Mouse (Mus musculus) midbrain, embryonic 13.5 days (tissue): ENCODE measurements around the gene Insyn1. TPM values are rescaled to one million over a fixed set of nuclear protein-coding genes. Genes with fewer than 3 reads are reported as not detected.

Experiments
- ATAC-seq: fragments of 200-750 bp; cut with Nextera tagmentation; 2 replicates; pipeline ENCODE4 v1.8.0; 2017; ENCODE audit warnings: mild to moderate bottlenecking, moderate TSS enrichment, moderate library complexity
- H3K27ac ChIP-seq: fragments of 300-500 bp; sonication (generic); 2 replicates; pipeline ENCODE4 v1.5.1; 2015; ENCODE audit warnings: inconsistent platforms, mild to moderate bottlenecking, moderate library complexity
- H3K27me3 ChIP-seq: fragments of 300-500 bp; sonication (generic); 2 replicates; pipeline ENCODE4 v1.6.1; 2015; ENCODE audit warnings: mild to moderate bottlenecking, inconsistent platforms
- H3K36me3 ChIP-seq: fragments of 300-500 bp; sonication (generic); 2 replicates; pipeline ENCODE4 v1.6.1; 2015; ENCODE audit warnings: mild to moderate bottlenecking, inconsistent platforms
- H3K4me1 ChIP-seq: fragments of 300-500 bp; sonication (generic); replicated peaks from 2 replicates; pipeline ENCODE4 v1.6.1; 2015; ENCODE audit warnings: inconsistent platforms
- H3K4me2 ChIP-seq: fragments of 300-500 bp; sonication (generic); replicated peaks from 2 replicates; pipeline ENCODE4 v1.6.1; 2015; ENCODE audit warnings: moderate library complexity, mild to moderate bottlenecking, inconsistent platforms
- H3K4me3 ChIP-seq: fragments of 300-500 bp; sonication (generic); replicated peaks from 2 replicates; pipeline ENCODE4 v1.5.1; 2015; ENCODE audit warnings: mild to moderate bottlenecking, inconsistent platforms
- H3K9ac ChIP-seq: fragments of 300-500 bp; sonication (generic); replicated peaks from 2 replicates; pipeline ENCODE4 v1.6.1; 2015; ENCODE audit warnings: mild to moderate bottlenecking, inconsistent platforms
- H3K9me3 ChIP-seq: fragments of 300-500 bp; sonication (generic); 2 replicates; pipeline ENCODE4 v1.6.1; 2016; ENCODE audit warnings: mild to moderate bottlenecking, inconsistent platforms
- WGBS: fragments of 180-500 bp; shearing (Covaris S2); methylation state at CpG from one replicate; pipeline ENCODE4 v1.1.7; 2015; 5-methylcytosine and 5-hydroxymethylcytosine counted together
- polyA plus RNA-seq: library from polyadenylated mRNA; unstranded; fragments of >200 nt; fragmentation: Nextera tagmentation; extraction: Ambion mirVana; gene quantifications from 2 replicates; pipeline ENCODE4 v1.2.1, GENCODE M21; 2015

The Insyn1 gene
- polyA plus RNA-seq, 1 experiment from 2014 or later = 5.2 TPM

DNA sequence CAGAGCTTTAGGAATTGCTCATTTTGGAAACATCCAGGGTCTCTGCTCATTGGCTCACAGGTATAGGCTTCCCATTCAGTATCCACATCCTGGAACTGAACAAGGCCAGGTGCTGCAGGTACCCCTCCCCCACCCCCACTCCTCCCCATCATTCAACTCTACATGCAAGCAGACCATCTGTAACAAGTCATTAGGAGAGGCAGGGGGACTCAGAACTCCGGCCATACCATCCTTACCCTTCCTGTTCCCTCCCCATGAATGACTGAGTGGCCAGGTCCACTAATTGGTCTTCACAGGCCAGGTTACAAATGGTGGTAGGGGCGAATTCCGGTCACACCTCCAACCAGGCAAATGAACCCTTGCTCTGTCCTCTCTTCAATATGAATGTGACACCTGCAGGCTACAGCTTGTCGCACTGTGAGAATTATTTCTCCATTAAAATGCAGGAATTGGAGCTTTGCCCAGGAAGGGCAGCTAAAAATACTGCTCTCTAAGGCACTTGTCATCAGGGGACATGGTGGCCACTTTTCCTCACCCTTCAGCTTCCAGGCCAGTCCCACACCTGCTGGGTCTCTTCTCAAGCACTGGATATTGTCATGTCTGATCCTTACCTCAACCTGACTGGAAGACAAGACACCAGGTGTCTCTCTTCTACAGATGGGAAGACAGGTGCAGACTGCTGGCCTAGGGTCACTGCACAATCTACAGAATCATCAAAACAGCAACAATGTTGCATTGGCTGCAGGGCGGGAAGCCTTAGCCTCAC lies 32.6 kb downstream of the Insyn1 start:
- Histone ChIP-seq H3K4me1 (peaks cover 10% of the 10 kb centered on the region; the same call in 1 of the 2 replicates), H3K36me3 (peaks cover 21% of the 10 kb centered on the region), H3K4me3 (no peak overlapping the region), H3K4me2 (no peak overlapping the region), H3K9me3 (no peaks in the 10 kb centered on the region), H3K27ac (no peak overlapping the region), H3K9ac (no peak overlapping the region), H3K27me3 (no peaks in the 10 kb centered on the region)
- no peak for ATAC-seq
- WGBS = 87% methylated on average over 5 of the region's 5 CpGs

- 73% methylated on average over 4 of the region's 4 CpGs for WGBS
- no peak overlapping the region for H3K27ac ChIP-seq
- H3K4me1 ChIP-seq = 0 out of 2 replicates have a peak, but pooled peaks cover 4% of the 10 kb centered on the region
- no peak for ATAC-seq
- H3K36me3 ChIP-seq = peaks cover 28% of the 10 kb centered on the region
- H3K4me2 ChIP-seq = no peak overlapping the region
- H3K4me3 ChIP-seq = no peak overlapping the region
- H3K27me3 ChIP-seq = no peaks in the 10 kb centered on the region
- no peaks in the 10 kb centered on the region for H3K9me3 ChIP-seq
- no peak overlapping the region for H3K9ac ChIP-seq
Measured at GRCm38 (mm10) chr9:58521883-58522423, 33.5 kb downstream of the Insyn1 start.

DNA sequence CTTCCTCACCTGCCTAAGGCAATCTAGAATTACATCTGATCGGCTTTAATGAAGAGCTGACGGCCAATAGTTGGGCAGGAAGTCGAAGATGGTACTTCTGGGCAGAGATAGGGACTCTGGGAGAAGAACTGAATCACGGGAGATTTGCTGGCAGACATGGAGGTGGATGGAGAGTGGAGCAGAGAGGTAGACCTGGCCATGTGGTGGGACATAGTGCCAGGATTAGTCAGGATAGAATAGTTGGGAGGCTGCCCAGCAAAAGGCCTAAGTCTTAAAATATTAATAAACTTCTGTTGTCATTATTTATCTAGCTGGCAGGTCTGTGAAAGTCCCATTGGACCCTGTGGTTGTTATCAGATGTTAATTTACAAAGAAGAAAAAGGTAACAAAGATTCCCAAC lies 36.7 kb downstream of the Insyn1 start:
- Histone ChIP-seq H3K36me3 (peaks cover 56% of the 10 kb centered on the region), H3K27ac (no peak overlapping the region), H3K9ac (no peak overlapping the region), H3K27me3 (no peaks in the 10 kb centered on the region), H3K4me3 (no peak overlapping the region), H3K4me1 (0 out of 2 replicates have a peak, but pooled peaks cover 4% of the 10 kb centered on the region), H3K4me2 (no peak overlapping the region), H3K9me3 (no peaks in the 10 kb centered on the region)
- WGBS = 89% methylated on average over 4 of the region's 4 CpGs
- no peak for ATAC-seq

- H3K4me3 ChIP-seq = no peak overlapping the region
- H3K27me3 ChIP-seq = no peaks in the 10 kb centered on the region
- H3K9ac ChIP-seq = no peak overlapping the region
- H3K4me1 ChIP-seq = 0 out of 2 replicates have a peak, but pooled peaks cover 4% of the 10 kb centered on the region
- WGBS = 71% methylated on average over 4 of the region's 4 CpGs
- peaks cover 61% of the 10 kb centered on the region for H3K36me3 ChIP-seq
- H3K27ac ChIP-seq = no peak overlapping the region
- H3K9me3 ChIP-seq = no peaks in the 10 kb centered on the region
- no peak for ATAC-seq
- H3K4me2 ChIP-seq = no peak overlapping the region
Measured at GRCm38 (mm10) chr9:58527841-58528240, 39.4 kb downstream of the Insyn1 start.

- Histone ChIP-seq H3K36me3 (peaks cover 52% of the 10 kb centered on the region), H3K27ac (no peak overlapping the region), H3K27me3 (no peaks in the 10 kb centered on the region), H3K4me2 (no peak overlapping the region), H3K4me3 (no peak overlapping the region), H3K9ac (no peak overlapping the region), H3K4me1 (0 out of 2 replicates have a peak, but pooled peaks cover 2% of the 10 kb centered on the region), H3K9me3 (no peaks in the 10 kb centered on the region)
- 90% methylated on average over 13 of the region's 13 CpGs for WGBS
- no peak for ATAC-seq
Measured at GRCm38 (mm10) chr9:58530407-58530806, 42.0 kb downstream of the Insyn1 start.

DNA sequence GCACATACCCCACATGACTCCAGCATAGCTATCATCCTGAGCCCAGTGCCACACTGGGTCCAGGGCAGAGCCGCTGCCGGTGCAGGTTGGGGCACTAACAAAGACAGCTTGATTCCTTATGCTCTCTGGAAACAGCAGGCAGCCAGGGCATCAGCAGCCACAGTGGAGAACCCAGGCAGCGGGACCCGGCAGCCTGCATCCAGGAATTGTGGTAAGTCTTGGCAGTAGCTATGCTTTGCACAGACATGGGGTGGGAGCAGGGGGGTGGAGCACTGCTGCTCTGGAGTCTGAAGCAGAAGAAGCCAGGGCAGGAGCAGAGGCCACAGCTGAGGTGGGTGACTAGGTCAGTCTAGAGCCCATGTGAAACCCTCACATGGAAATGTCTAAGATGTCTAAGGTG lies 43.8 kb downstream of the Insyn1 start:
- Histone ChIP-seq H3K4me3 (no peak overlapping the region), H3K9me3 (no peaks in the 10 kb centered on the region), H3K9ac (no peak overlapping the region), H3K4me1 (no peaks in the 10 kb centered on the region), H3K4me2 (no peak overlapping the region), H3K27me3 (no peaks in the 10 kb centered on the region), H3K27ac (no peak overlapping the region), H3K36me3 (peaks cover 45% of the 10 kb centered on the region)
- 94% methylated on average over 4 of the region's 4 CpGs for WGBS
- ATAC-seq = no peak

GRCm38 (mm10) chr9:58533322-58533721 lies 44.9 kb downstream of the Insyn1 start:
- Histone ChIP-seq H3K4me2 (no peak overlapping the region), H3K4me1 (no peaks in the 10 kb centered on the region), H3K36me3 (peaks cover 42% of the 10 kb centered on the region), H3K27ac (no peak overlapping the region), H3K4me3 (no peak overlapping the region), H3K9ac (no peak overlapping the region), H3K9me3 (no peaks in the 10 kb centered on the region), H3K27me3 (no peaks in the 10 kb centered on the region)
- WGBS = 92% methylated on average over 6 of the region's 6 CpGs
- ATAC-seq = no peak

GRCm38 (mm10) chr9:58534766-58535165 lies 46.4 kb downstream of the Insyn1 start:
- Histone ChIP-seq H3K9ac (no peak overlapping the region), H3K36me3 (peaks cover 36% of the 10 kb centered on the region), H3K4me1 (no peaks in the 10 kb centered on the region), H3K27me3 (no peaks in the 10 kb centered on the region), H3K4me2 (no peak overlapping the region), H3K27ac (no peak overlapping the region), H3K4me3 (no peak overlapping the region), H3K9me3 (no peaks in the 10 kb centered on the region)
- WGBS = 37% methylated on average over 1 of the region's 1 CpGs
- ATAC-seq = peak; percentile 25; the same call in 1 of the 2 replicates

- no peaks in the 10 kb centered on the region for H3K4me1 ChIP-seq
- no peak overlapping the region for H3K27ac ChIP-seq
- H3K9ac ChIP-seq = no peak overlapping the region
- WGBS = 76% methylated on average over 20 of the region's 20 CpGs
- H3K9me3 ChIP-seq = no peaks in the 10 kb centered on the region
- no peak overlapping the region for H3K4me2 ChIP-seq
- H3K4me3 ChIP-seq = no peak overlapping the region
- peak; percentile 73 for ATAC-seq
- peaks cover 34% of the 10 kb centered on the region for H3K36me3 ChIP-seq
- H3K27me3 ChIP-seq = no peaks in the 10 kb centered on the region
Measured at GRCm38 (mm10) chr9:58535447-58536134, 47.2 kb downstream of the Insyn1 start.

DNA sequence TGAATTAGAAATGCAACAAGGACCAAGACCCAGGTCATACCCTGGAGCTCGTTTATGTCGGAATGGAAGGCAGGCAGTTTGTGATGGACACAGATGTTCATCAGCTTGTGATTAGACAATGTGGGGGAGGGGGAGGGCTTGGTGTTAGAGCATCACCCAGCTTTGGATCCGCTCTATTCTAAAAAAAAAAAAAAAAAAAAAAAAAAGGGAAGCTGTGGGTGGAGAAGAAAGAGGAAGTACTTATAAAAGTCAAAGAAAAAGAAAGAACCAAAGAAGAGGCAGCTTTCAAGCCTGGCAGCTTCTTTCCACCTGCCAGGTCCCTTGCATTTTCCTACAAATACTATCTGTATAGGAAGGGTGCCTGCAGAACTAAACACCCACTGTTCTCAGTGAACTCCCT lies 49.4 kb downstream of the Insyn1 start:
- no peak overlapping the region for H3K4me2 ChIP-seq
- peaks cover 7% of the 10 kb centered on the region for H3K4me1 ChIP-seq
- no peaks in the 10 kb centered on the region for H3K9me3 ChIP-seq
- no peak overlapping the region for H3K9ac ChIP-seq
- no peak overlapping the region for H3K27ac ChIP-seq
- no peak for ATAC-seq
- H3K4me3 ChIP-seq = no peak overlapping the region
- no peaks in the 10 kb centered on the region for H3K27me3 ChIP-seq
- 85% methylated on average over 3 of the region's 3 CpGs for WGBS
- H3K36me3 ChIP-seq = peaks cover 33% of the 10 kb centered on the region

- Histone ChIP-seq H3K4me2 (no peak overlapping the region), H3K4me1 (peaks cover 9% of the 10 kb centered on the region), H3K27ac (no peak overlapping the region), H3K4me3 (no peak overlapping the region), H3K36me3 (peaks cover 27% of the 10 kb centered on the region), H3K9me3 (no peaks in the 10 kb centered on the region), H3K9ac (no peak overlapping the region), H3K27me3 (no peaks in the 10 kb centered on the region)
- peak; percentile 51 for ATAC-seq
- WGBS = 52% methylated on average over 5 of the region's 5 CpGs
Measured at GRCm38 (mm10) chr9:58539886-58540285, 51.5 kb downstream of the Insyn1 start.

- WGBS = 74% methylated on average over 6 of the region's 6 CpGs
- peak; percentile 35; the same call in 1 of the 2 replicates for ATAC-seq
- no peak overlapping the region; the same call in 1 of the 2 replicates for H3K9ac ChIP-seq
Measured at GRCm38 (mm10) chr9:58541895-58542338, 53.5 kb downstream of the Insyn1 start.

More at GRCm38 (mm10) chr9:58541895-58542338, 53.5 kb downstream of the Insyn1 start:
- no peak overlapping the region for H3K4me2 ChIP-seq
- no peaks in the 10 kb centered on the region for H3K9me3 ChIP-seq
- peaks cover 22% of the 10 kb centered on the region for H3K36me3 ChIP-seq
- H3K27me3 ChIP-seq = no peaks in the 10 kb centered on the region
- 0 out of 2 replicates have a peak overlapping the region, but pooled peaks have one; percentile 12 for H3K27ac ChIP-seq
- H3K4me3 ChIP-seq = no peak overlapping the region
- H3K4me1 ChIP-seq = peaks cover 16% of the 10 kb centered on the region
